ENCODE assay signal across 28 mouse cellular contexts in the genomic region with DNA sequence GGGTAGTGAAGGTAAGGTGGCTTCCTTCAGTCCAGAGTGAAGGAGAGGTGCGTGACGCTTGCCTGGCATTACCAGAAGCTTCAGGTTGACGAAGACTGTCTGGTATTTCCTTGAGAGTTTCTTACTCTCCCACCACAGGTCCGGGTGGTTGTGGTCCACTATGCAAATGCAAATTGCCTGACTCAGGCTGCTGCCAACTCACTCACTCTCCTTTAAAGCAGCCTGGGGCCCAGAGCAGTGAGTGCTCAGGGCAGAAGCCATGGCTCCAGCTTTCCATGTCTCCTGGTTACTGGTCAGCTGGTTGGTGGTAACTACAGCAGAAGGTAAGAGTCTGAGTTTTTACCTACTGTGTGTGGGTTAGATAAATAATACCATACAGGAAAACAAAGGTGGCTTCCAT. TPM values are rescaled to one million over a fixed set of nuclear protein-coding genes. Genes with fewer than 3 reads are reported as not detected.
"Had no signal": no experiment of that assay in that cellular context is flagged by ENCODE, and none has a peak within 500 bp of the region (broad histone marks: within the 10 kb centered on the region; RNA-seq: fewer than 3 reads in every experiment).

A gene (plus strand): TSS at position 240 of the 400 bp plus-strand sequence.

- H3K36me3 ChIP-seq: limb, embryonic 12.5 days; limb, embryonic 15.5 days; liver, embryonic 13.5 days; lung, embryonic 15.5 days; midbrain, embryonic 10.5 days; midbrain, embryonic 13.5 days; neural tube, embryonic 12.5 days; neural tube, embryonic 15.5 days; stomach, embryonic 15.5 days had no signal

- H3K4me2 ChIP-seq: limb, embryonic 12.5 days; limb, embryonic 15.5 days; liver, embryonic 13.5 days; lung, embryonic 15.5 days; midbrain, embryonic 13.5 days; neural tube, embryonic 12.5 days; neural tube, embryonic 15.5 days; stomach, embryonic 15.5 days had no signal

- H3K9me3 ChIP-seq: limb, embryonic 12.5 days; limb, embryonic 15.5 days; liver, embryonic 13.5 days; lung, embryonic 15.5 days; megakaryocyte, embryonic 14.5 days; midbrain, embryonic 10.5 days; midbrain, embryonic 13.5 days; neural tube, embryonic 12.5 days; neural tube, embryonic 15.5 days; stomach, embryonic 15.5 days had no signal

- H3K27me3 ChIP-seq: limb, embryonic 12.5 days; limb, embryonic 15.5 days; liver, embryonic 13.5 days; lung, embryonic 15.5 days; neural tube, embryonic 12.5 days; neural tube, embryonic 15.5 days; stomach, embryonic 15.5 days had no signal

- H3K4me1 ChIP-seq: limb, embryonic 12.5 days; limb, embryonic 15.5 days; liver, embryonic 13.5 days; lung, embryonic 15.5 days; midbrain, embryonic 10.5 days; midbrain, embryonic 13.5 days; neural tube, embryonic 12.5 days; neural tube, embryonic 15.5 days; stomach, embryonic 15.5 days had no signal

- H3K27ac ChIP-seq: limb, embryonic 12.5 days; limb, embryonic 15.5 days; liver, embryonic 13.5 days; lung, embryonic 15.5 days; midbrain, embryonic 10.5 days; midbrain, embryonic 13.5 days; neural tube, embryonic 12.5 days; neural tube, embryonic 15.5 days; stomach, embryonic 15.5 days had no signal

- H3K4me3 ChIP-seq: limb, embryonic 12.5 days; limb, embryonic 15.5 days; liver, embryonic 13.5 days; lung, embryonic 15.5 days; megakaryocyte, embryonic 14.5 days; midbrain, embryonic 10.5 days; midbrain, embryonic 13.5 days; neural tube, embryonic 12.5 days; neural tube, embryonic 15.5 days; stomach, embryonic 15.5 days had no signal

- H3K9ac ChIP-seq: limb, embryonic 12.5 days; limb, embryonic 15.5 days; liver, embryonic 13.5 days; lung, embryonic 15.5 days; midbrain, embryonic 13.5 days; neural tube, embryonic 12.5 days; neural tube, embryonic 15.5 days; stomach, embryonic 15.5 days had no signal

- DNase-seq: kidney, adult 18-20 months; kidney, adult 9 months; kidney, postnatal 14 days; kidney, postnatal 4 days; left cerebral cortex, postnatal 4 days; liver, embryonic 13.5 days; lung, postnatal 10 days; lung, postnatal 36 days; retina, postnatal 1 day; right cerebral cortex, postnatal 25 days; thymus, postnatal 25 days had no signal

RNA-seq across cellular contexts. Expression of the gene that starts here (rescaled TPM):
- total RNA-seq: layer of hippocampus, adult 18-20 months; layer of hippocampus, postnatal 14 days; left cerebral cortex, adult 8-10 months; left cerebral cortex, postnatal 14 days; left cerebral cortex, postnatal 4 days had no signal
- polyA plus RNA-seq: intestine, embryonic 16.5 days; kidney, embryonic 16.5 days; limb, embryonic 12.5 days; liver, embryonic 13.5 days; liver, embryonic 16.5 days; lung, embryonic 15.5 days; midbrain, embryonic 10.5 days; midbrain, embryonic 13.5 days; neural tube, embryonic 12.5 days; thymus, postnatal 0 days had no signal
